Mouse (Mus musculus) megakaryocyte, embryonic 14.5 days (primary cell): ENCODE results near the gene Cxcr1.

Source experiments
- FLI1 ChIP-seq: IDR thresholded peaks from 2 replicates; pipeline ENCODE4 v1.6.1; 2012; ENCODE audit warnings: low read length, inconsistent platforms, mixed read lengths
- GATA1 ChIP-seq: IDR thresholded peaks from 3 replicates; pipeline ENCODE4 v1.6.1; 2012; ENCODE audit warnings: mixed read lengths, low read length, inconsistent platforms, borderline replicate concordance

- TF ChIP-seq GATA1 (no peak), FLI1 (peak; percentile 97)
These were observed 41.6 kb upstream of the Cxcr1 start, which contains the start of gene Arpc2 for GRCm38 (mm10) chr1:74235938-74236589.
